Mouse (Mus musculus): Measurements from ENCODE around the gene Shisa4. TPM values are rescaled to one million over a fixed set of nuclear protein-coding genes. Genes with fewer than 3 reads are reported as not detected.

The Shisa4 gene
- polyA plus RNA-seq, 1 experiment from 2014 or later: 69.8 TPM

DNA sequence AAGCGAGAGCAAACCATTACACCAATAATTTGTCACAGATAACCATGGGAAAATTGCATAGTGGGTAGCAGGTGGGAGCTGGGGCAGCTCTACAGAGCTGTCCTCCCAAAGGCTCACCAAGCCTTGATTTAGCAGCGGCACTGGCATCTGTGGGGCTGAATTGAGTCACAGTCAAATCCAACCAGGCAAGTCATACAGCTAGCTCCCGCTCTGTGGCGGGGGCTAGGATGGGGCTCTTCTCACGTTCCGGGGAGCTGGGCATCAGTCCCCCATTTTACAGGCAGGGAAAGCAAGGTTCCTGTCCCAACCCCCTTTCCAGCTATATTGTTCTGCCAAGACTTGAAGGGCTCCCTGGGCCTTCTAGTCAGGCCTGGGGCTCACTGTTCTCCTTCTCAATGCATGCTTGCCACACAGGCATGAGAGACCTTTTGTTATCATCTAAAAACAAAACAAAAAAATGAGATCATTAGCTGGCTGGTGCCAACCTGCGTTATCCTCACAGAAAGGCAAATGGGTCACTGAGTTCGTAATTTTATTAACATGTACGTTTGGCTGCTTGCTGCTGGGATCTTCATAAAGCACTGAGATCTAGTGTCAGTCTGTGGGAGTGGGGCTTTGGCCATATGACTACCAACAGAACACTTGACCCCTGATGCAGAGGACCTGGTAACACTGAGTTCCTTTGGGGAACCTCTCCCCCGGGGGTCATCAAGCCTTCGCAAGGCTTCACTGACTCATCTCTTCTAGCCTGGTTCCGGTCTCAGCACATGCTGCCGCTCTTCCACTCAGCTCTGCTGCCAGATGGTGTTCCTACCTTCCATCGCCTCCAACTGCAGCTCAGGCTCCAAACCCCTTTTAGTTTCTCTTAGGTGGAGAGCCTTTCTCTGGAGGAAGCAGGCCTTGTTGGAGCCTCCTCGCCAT lies 5.3 kb upstream of the Shisa4 start:
- 76% methylated on average over 15 of the region's 15 CpGs for WGBS
- no peak overlapping the region for H3K4me2 ChIP-seq (replicated peaks)
- no peak overlapping the region for H3K4me3 ChIP-seq
- no peak for ATAC-seq (ENCODE audit: low FRiP score)
- H3K4me1 ChIP-seq: peaks cover 2% of the 10 kb centered on the region
- peaks cover 34% of the 10 kb centered on the region for H3K36me3 ChIP-seq
- H3K27ac ChIP-seq: no peak overlapping the region; the same call in 1 of the 2 replicates
- no peaks in the 10 kb centered on the region for H3K27me3 ChIP-seq
- H3K9me3 ChIP-seq (replicated peaks): no peaks in the 10 kb centered on the region
- H3K9ac ChIP-seq: no peak overlapping the region

DNA sequence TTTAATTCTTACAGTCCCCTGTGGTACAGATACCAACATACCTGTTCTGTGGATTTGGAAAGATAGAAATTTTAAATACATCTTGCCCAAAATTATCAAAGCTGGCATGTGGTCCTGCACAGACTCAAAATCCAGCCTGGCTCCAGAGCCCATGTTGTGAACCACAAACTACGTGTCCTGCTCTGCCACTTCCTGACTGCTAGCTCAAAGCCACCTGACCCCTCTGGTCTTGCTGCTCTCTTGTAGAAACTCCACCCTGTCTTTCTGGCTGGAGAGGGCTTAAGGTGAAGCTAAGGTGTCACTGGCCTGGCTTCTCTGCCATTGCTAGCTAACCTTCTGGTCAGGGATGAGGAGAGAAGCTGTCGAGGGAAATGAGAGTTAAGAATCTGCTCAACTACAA lies 4.0 kb upstream of the Shisa4 start:
- Histone ChIP-seq H3K9ac (no peak overlapping the region), H3K4me2 (replicated peaks) (no peak overlapping the region), H3K36me3 (peaks cover 21% of the 10 kb centered on the region), H3K9me3 (replicated peaks) (no peaks in the 10 kb centered on the region), H3K27me3 (no peaks in the 10 kb centered on the region), H3K4me3 (no peak overlapping the region), H3K27ac (no peak overlapping the region), H3K4me1 (peaks cover 8% of the 10 kb centered on the region)
- no peak for ATAC-seq (ENCODE audit: low FRiP score)
- 66% methylated on average over 2 of the region's 2 CpGs for WGBS

DNA sequence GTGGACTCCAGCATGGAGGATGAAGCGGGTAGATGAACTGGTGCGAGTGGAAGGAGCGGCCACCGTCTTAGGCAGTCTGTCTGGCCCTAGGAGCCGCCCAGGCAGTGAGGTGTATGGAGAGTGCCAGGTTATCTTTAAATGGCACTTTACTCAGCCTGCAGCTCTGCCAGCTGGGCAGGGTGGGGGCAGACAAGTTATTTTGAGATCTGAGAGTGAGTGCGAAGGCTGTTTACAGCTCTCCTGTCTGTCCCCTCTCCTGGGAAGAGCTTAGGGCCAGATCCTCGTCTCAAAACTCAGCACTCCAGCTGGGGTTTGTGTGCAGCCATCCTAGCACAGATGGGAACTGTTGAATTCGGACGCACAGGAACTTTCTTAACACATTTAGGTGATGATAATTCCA lies 3.5 kb upstream of the Shisa4 start:
- H3K36me3 ChIP-seq: peaks cover 16% of the 10 kb centered on the region
- 68% methylated on average over 9 of the region's 9 CpGs for WGBS

DNA sequence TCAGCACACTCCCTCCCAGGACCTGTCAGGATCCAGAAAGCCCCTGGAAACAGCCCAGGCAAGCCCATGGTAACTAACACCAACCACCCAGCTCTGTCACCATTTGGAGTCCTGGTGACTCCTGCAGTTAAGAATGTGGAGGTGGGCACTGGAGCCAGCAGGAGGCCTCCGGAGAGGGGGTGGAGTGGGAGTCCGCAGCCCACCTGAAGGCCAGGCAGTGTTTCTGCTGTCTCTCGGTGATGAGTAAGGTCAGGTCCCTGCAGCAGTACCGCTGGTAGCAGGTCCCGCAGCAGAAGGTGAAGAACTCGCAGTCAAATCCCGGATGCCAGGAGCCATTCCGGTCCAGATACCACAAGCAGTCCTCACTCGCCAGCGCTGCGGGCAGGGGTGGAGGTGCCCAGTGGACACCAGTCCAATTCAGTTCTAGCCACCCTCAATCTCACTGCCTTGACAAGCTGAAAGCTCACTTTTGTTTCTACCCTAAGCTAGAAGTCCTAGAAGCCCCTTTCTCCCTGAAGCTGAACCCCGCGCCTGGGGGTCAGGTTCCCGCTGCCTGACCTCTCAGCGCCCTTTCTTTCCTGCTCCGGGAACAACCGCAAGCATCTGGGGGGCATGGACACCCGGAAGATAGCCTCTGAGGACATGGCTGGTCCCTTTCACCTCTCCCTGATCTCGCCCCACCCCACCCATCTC lies 716 bp downstream of the Shisa4 start:
- Histone ChIP-seq H3K4me2 (replicated peaks) (peak overlapping the region; percentile 77), H3K27me3 (no peaks in the 10 kb centered on the region), H3K27ac (peak overlapping the region; percentile 72), H3K9ac (peak overlapping the region; percentile 88), H3K4me1 (peaks cover 29% of the 10 kb centered on the region), H3K36me3 (no peaks in the 10 kb centered on the region), H3K9me3 (replicated peaks) (no peaks in the 10 kb centered on the region), H3K4me3 (peak overlapping the region; percentile 65)
- ATAC-seq (ENCODE audit: low FRiP score): peak; percentile 30
- 1% methylated on average over 19 of the region's 19 CpGs for WGBS

More for the DNA sequence above, 3.5 kb upstream of the Shisa4 start:
- Histone ChIP-seq H3K9ac (no peak overlapping the region), H3K4me3 (no peak overlapping the region), H3K4me1 (peaks cover 11% of the 10 kb centered on the region), H3K27me3 (no peaks in the 10 kb centered on the region), H3K27ac (no peak overlapping the region), H3K9me3 (replicated peaks) (no peaks in the 10 kb centered on the region), H3K4me2 (replicated peaks) (no peak overlapping the region)
- no peak for ATAC-seq (ENCODE audit: low FRiP score)

DNA sequence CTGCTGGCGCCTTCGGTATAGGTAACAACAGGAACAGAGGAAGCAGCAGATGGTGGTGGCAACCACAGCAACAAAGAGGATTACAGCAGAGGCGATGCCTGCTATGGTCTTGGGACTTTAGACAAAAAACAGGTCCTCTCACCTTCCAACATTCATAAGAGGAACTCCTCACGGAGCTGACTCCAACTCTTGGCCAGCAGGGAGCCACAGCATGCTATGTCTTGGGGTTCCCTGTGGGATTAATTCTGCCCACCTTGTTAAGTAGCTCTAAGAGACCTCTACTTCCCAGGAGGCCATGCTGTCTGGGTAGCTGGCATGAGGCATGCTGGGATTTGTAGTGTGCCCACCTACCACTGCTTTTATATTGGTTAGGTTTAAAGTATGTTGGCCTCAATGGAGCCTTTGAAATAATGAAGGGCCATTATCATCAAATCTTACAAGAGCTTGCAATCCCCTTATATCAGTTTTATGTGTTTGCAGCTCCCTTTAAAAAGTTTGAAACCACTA lies 1.8 kb downstream of the Shisa4 start:
- peaks cover 33% of the 10 kb centered on the region for H3K4me1 ChIP-seq
- no peaks in the 10 kb centered on the region for H3K27me3 ChIP-seq
- H3K9ac ChIP-seq: peak overlapping the region; percentile 47; the same call in 1 of the 2 replicates
- H3K36me3 ChIP-seq: no peaks in the 10 kb centered on the region
- H3K4me2 ChIP-seq (replicated peaks): peak overlapping the region; percentile 42
- no peaks in the 10 kb centered on the region for H3K9me3 ChIP-seq (replicated peaks)
- no peak for ATAC-seq (ENCODE audit: low FRiP score)
- no peak overlapping the region for H3K27ac ChIP-seq
- WGBS: 68% methylated on average over 4 of the region's 4 CpGs
- 0 out of 2 replicates have a peak overlapping the region, but pooled peaks have one; percentile 2 for H3K4me3 ChIP-seq

DNA sequence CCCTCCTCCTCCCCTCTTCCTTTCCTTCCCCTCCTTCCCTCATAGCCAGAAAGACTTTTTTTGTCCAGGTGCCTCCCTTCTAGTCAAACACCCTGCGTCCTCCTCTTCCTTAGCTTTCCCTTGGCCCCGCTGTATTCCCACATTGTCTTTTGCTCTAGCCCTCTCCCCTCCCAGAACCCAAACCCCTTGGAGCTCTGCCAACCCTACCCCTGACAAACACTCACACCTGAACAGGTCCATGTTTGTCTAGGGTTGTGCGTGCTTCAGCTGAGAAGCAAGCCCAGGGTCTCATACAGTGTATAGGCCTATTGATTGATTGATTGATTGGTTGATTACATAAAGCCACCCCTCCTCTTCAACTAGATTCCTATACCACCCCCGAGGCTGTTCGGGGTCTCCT lies 5.6 kb downstream of the Shisa4 start:
- H3K27me3 ChIP-seq: no peaks in the 10 kb centered on the region
- H3K9ac ChIP-seq: no peak overlapping the region
- no peak overlapping the region for H3K4me2 ChIP-seq (replicated peaks)
- ATAC-seq (ENCODE audit: low FRiP score): no peak
- H3K4me1 ChIP-seq: peaks cover 27% of the 10 kb centered on the region
- no peaks in the 10 kb centered on the region for H3K36me3 ChIP-seq
- no peaks in the 10 kb centered on the region for H3K9me3 ChIP-seq (replicated peaks)
- no peak overlapping the region for H3K4me3 ChIP-seq
- H3K27ac ChIP-seq: no peak overlapping the region
- WGBS: 86% methylated on average over 5 of the region's 5 CpGs

DNA sequence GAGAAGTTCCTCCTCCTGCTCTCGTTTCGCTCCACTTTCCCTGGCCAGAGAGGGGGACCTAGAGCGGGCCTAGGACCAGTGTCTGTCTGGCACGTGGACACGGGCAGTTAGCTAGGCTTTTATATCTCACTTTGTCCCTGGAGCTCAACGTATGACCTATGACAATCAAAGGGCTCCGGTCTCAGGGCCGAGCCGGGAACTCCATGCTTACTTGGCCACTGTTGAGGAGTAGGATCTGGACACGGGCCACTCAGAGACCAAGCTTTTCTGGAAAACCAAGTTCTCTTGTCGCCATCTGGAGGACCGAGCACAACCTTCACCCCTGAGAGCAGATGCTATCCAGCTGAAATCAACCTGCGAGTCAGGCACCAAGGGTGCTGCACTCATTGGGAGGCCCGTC lies 6.1 kb downstream of the Shisa4 start:
- WGBS: 10% methylated on average over 14 of the region's 14 CpGs
- H3K27ac ChIP-seq: no peak overlapping the region
- ATAC-seq (ENCODE audit: low FRiP score): peak; percentile 1; the same call in 1 of the 2 replicates
- H3K36me3 ChIP-seq: no peaks in the 10 kb centered on the region
- H3K4me2 ChIP-seq (replicated peaks): peak overlapping the region; percentile 82
- peaks cover 24% of the 10 kb centered on the region for H3K4me1 ChIP-seq
- H3K4me3 ChIP-seq: peak overlapping the region; percentile 40; the same call in 1 of the 2 replicates
- no peaks in the 10 kb centered on the region for H3K9me3 ChIP-seq (replicated peaks)
- H3K27me3 ChIP-seq: no peaks in the 10 kb centered on the region
- no peak overlapping the region for H3K9ac ChIP-seq

DNA sequence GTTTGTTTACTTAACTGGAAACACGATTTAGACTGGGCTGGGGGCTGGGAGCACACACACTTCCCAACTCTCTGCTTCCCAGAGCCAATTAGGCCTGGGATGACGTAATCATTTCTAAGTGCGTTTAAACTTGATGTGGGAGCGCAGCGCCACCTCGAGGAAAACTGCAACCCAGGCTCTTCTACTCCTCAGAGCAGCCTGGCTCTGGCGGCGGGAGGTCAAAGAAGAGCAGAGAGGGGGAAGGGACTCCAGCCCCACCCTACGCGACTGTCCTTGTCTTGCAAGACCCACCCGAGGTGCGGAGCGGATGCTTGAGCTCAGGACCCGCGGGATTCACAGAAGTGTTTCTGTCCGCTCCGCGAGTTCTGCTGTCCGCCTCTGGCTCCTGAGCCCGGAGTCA lies 6.8 kb downstream of the Shisa4 start:
- ATAC-seq (ENCODE audit: low FRiP score): peak; percentile 71
- peaks cover 18% of the 10 kb centered on the region for H3K4me1 ChIP-seq
- no peaks in the 10 kb centered on the region for H3K27me3 ChIP-seq
- H3K9ac ChIP-seq: peak overlapping the region; percentile 59
- H3K4me2 ChIP-seq (replicated peaks): peak overlapping the region; percentile 82
- no peaks in the 10 kb centered on the region for H3K36me3 ChIP-seq
- no peak overlapping the region for H3K27ac ChIP-seq
- H3K4me3 ChIP-seq: peak overlapping the region; percentile 40
- WGBS: under 1% methylated on average over 20 of the region's 20 CpGs
- H3K9me3 ChIP-seq (replicated peaks): no peaks in the 10 kb centered on the region

DNA sequence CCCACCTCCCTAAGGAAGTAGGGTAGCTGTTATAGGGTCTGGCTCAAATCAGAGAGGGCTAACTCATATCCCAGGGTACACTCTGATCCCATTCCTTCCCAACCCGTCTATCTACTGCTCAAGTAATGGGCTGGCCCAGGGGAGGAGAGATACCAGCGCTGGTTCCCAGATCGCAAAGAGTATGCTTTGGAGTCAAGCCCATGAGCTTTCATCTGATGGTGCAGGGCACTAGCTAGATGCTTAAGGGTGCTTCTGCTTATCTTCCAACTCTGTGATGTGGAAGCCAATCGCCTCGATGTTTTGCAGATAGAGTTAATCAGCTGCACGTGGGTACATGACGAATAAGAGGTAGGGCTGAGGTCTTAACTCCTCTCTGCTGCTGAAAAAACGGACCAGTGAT lies 7.4 kb downstream of the Shisa4 start:
- Histone ChIP-seq H3K27ac (no peak overlapping the region), H3K27me3 (no peaks in the 10 kb centered on the region), H3K9ac (no peak overlapping the region), H3K36me3 (no peaks in the 10 kb centered on the region), H3K4me2 (replicated peaks) (no peak overlapping the region), H3K9me3 (replicated peaks) (no peaks in the 10 kb centered on the region), H3K4me3 (no peak overlapping the region), H3K4me1 (peaks cover 12% of the 10 kb centered on the region)
- 79% methylated on average over 8 of the region's 8 CpGs for WGBS
- no peak for ATAC-seq (ENCODE audit: low FRiP score)

DNA sequence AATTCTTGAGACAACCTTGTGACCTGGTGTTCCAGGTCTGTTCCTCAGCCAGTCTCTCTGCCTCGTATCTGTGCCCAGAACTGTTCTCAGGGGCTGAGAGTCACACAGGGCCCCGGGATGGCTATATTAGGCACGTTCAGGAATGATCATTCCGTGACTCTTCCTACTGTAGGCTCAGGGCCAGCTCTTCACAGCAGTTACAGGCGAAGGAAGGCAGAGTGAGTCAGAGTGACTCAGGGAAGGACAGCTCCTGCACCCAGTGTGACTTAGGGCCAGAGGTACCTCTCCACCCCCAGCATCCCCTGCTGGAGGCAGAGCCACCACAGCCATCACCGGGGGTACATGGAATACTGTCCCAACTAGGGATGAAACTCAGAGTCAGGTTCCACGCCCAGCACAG lies 8.0 kb downstream of the Shisa4 start:
- H3K27me3 ChIP-seq: no peaks in the 10 kb centered on the region
- no peak overlapping the region for H3K4me3 ChIP-seq
- no peak overlapping the region for H3K27ac ChIP-seq
- H3K4me2 ChIP-seq (replicated peaks): no peak overlapping the region
- peaks cover 2% of the 10 kb centered on the region; the same call in 1 of the 2 replicates for H3K9me3 ChIP-seq (replicated peaks)
- whole genome bisulfite sequencing: 80% methylated on average over 7 of the region's 7 CpGs
- peaks cover 6% of the 10 kb centered on the region for H3K4me1 ChIP-seq
- ATAC-seq (ENCODE audit: low FRiP score): no peak
- no peaks in the 10 kb centered on the region for H3K36me3 ChIP-seq
- H3K9ac ChIP-seq: no peak overlapping the region

DNA sequence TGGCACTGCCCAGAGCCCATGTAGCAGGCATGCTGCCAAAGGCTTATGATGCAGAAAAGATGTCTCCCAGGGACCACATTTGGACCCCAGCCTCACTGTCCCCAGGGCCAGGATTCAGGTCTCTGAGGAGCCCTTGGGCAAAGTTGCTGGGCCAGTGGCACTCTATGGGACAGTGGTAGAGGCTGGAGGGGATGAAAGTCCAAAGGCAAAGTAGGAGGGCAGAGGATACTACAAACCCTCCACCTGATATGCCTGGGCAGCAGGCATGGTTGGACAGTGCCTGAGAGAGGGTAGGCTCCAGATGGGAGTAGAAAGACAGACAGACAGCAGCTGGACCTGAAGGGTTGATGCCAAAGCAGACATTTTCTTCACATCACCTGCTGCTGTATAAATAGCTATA lies 8.7 kb downstream of the Shisa4 start:
- no peaks in the 10 kb centered on the region for H3K27me3 ChIP-seq
- no peak overlapping the region for H3K4me2 ChIP-seq (replicated peaks)
- no peaks in the 10 kb centered on the region for H3K36me3 ChIP-seq
- H3K9ac ChIP-seq: no peak overlapping the region
- no peak overlapping the region for H3K27ac ChIP-seq
- H3K9me3 ChIP-seq (replicated peaks): peaks cover 3% of the 10 kb centered on the region; the same call in 1 of the 2 replicates
- peaks cover 4% of the 10 kb centered on the region; the same call in 1 of the 2 replicates for H3K4me1 ChIP-seq
- no peak for ATAC-seq (ENCODE audit: low FRiP score)
- no peak overlapping the region for H3K4me3 ChIP-seq

DNA sequence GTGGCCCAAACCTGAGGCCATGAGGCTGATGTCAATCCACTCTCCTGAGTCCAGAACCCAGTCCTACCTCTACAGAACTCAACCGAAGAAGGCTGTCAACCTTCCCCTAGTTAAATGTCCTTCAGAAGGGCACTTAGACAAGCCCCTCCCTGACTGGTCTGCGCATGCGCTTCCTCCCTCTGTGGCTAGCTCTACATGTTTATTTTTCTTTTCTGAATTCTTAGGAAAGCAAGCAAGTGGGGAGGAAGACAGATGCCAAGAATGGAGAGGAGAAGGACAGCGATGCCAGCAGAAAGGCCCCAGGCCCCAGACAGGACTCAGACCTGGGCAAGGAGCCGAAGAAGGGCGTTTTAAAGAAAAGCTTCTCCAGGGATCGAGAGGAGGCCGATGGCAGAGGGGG lies 11.6 kb downstream of the Shisa4 start:
- no peaks in the 10 kb centered on the region for H3K27me3 ChIP-seq
- peak overlapping the region; percentile 24; the same call in 1 of the 2 replicates for H3K9ac ChIP-seq
- no peaks in the 10 kb centered on the region for H3K36me3 ChIP-seq
- H3K4me2 ChIP-seq (replicated peaks): no peak overlapping the region
- peaks cover 3% of the 10 kb centered on the region; the same call in 1 of the 2 replicates for H3K9me3 ChIP-seq (replicated peaks)
- no peak overlapping the region for H3K27ac ChIP-seq
- no peak for ATAC-seq (ENCODE audit: low FRiP score)
- H3K4me1 ChIP-seq: no peaks in the 10 kb centered on the region; the same call in 1 of the 2 replicates
- WGBS: 84% methylated on average over 8 of the region's 8 CpGs
- no peak overlapping the region for H3K4me3 ChIP-seq

All from hindbrain, embryonic 12.5 days (tissue).